Mouse (Mus musculus) frontal cortex, adult 2 months (tissue): ENCODE results near the gene Gm5294. TPM values are rescaled to one million over a fixed set of nuclear protein-coding genes. Genes with fewer than 3 reads are reported as not detected.

Experiments
- DNase-seq, 2 experiments: peaks; one replicate each; pipeline ENCODE4 v3.0.0; 2022; ENCODE audit warnings: low spot score in 1 of 2; ENCODE audit errors: extremely low spot score in 1 of 2
- polyA plus RNA-seq: library from polyadenylated mRNA; depleted of rRNA; stranded (reverse); fragments of >200 nt; gene quantifications from 2 replicates; pipeline ENCODE4 v1.2.3, GENCODE M21; 2012; rRNA removed

Gm5294 gene
- polyA plus RNA-seq = not detected in 2 replicates

- DNase-seq = no peak
These were observed at the start of gene Gm5294 for GRCm38 (mm10) chr5:138819780-138820179. TSS of gene Gm5294 (plus strand) at chr5:138820080.

GRCm38 (mm10) chr5:138775096-138775495 lies 44.8 kb upstream of the Gm5294 start:
- DNase-seq = no peak

- DNase-seq = peak in 1 of 2 experiments; percentile 39
These were observed 43.5 kb upstream of the Gm5294 start for GRCm38 (mm10) chr5:138776346-138776745.

- DNase-seq = peak in 1 of 2 experiments; percentile 39
These were observed 41.0 kb upstream of the Gm5294 start for GRCm38 (mm10) chr5:138778731-138779463.

GRCm38 (mm10) chr5:138779655-138780054 lies 40.2 kb upstream of the Gm5294 start:
- no peak for DNase-seq

GRCm38 (mm10) chr5:138782697-138783096 lies 37.2 kb upstream of the Gm5294 start:
- DNase-seq = no peak

GRCm38 (mm10) chr5:138783181-138783580 lies 36.7 kb upstream of the Gm5294 start:
- DNase-seq = no peak

- no peak for DNase-seq
These were observed 33.8 kb upstream of the Gm5294 start for GRCm38 (mm10) chr5:138785986-138786515.

- DNase-seq = no peak
These were observed 32.2 kb upstream of the Gm5294 start for GRCm38 (mm10) chr5:138787648-138788047.

GRCm38 (mm10) chr5:138788481-138789211 lies 31.2 kb upstream of the Gm5294 start:
- DNase-seq = no peak

GRCm38 (mm10) chr5:138790954-138791480 lies 28.9 kb upstream of the Gm5294 start:
- no peak for DNase-seq

GRCm38 (mm10) chr5:138801588-138802116 lies 18.2 kb upstream of the Gm5294 start:
- no peak for DNase-seq

GRCm38 (mm10) chr5:138804286-138804685 lies 15.6 kb upstream of the Gm5294 start:
- no peak for DNase-seq

- no peak for DNase-seq
These were observed 10.1 kb upstream of the Gm5294 start for GRCm38 (mm10) chr5:138809767-138810166.

GRCm38 (mm10) chr5:138820717-138821332 lies 945 bp downstream of the Gm5294 start:
- DNase-seq = no peak

- DNase-seq = no peak
These were observed 5.2 kb downstream of the Gm5294 start for GRCm38 (mm10) chr5:138825090-138825489.

GRCm38 (mm10) chr5:138833406-138833805 lies 13.5 kb downstream of the Gm5294 start:
- DNase-seq = no peak

- no peak for DNase-seq
These were observed 15.0 kb downstream of the Gm5294 start for GRCm38 (mm10) chr5:138834910-138835309.

GRCm38 (mm10) chr5:138840981-138841380 lies 21.1 kb downstream of the Gm5294 start:
- DNase-seq = no peak

GRCm38 (mm10) chr5:138843168-138843824 lies 23.4 kb downstream of the Gm5294 start:
- DNase-seq = no peak
